Mouse (Mus musculus): Measurements from ENCODE around the gene Tmem131. TPM values are rescaled to one million over a fixed set of nuclear protein-coding genes. Genes with fewer than 3 reads are reported as not detected.

Tmem131 gene
- polyA plus RNA-seq, 1 experiment, result 20.5 TPM

GRCm38 (mm10) chr1:36745661-36746060 lies 197.8 kb downstream of the Tmem131 start:
- TF ChIP-seq CTCF (IDR thresholded peaks at IDR 0.05; ENCODE audit: insufficient read depth, low read length), result no peak
- TF ChIP-seq POLR2A (IDR thresholded peaks at IDR 0.05; ENCODE audit: borderline replicate concordance, extremely low read depth, low read depth, low read length), result no peak
- WGBS, result 66% methylated on average over 4 of the region's 4 CpGs
- H3K4me3 ChIP-seq (replicated peaks; ENCODE audit: extremely low read depth, low read depth, low read length), result no peak overlapping the region

GRCm38 (mm10) chr1:36744268-36744944 lies 199.1 kb downstream of the Tmem131 start:
- DNase-seq, result peak; percentile 65
- 15% methylated on average over 17 of the region's 17 CpGs for WGBS
- TF ChIP-seq CTCF (IDR thresholded peaks at IDR 0.05; ENCODE audit: insufficient read depth, low read length) (peak; percentile 89), POLR2A (IDR thresholded peaks at IDR 0.05; ENCODE audit: borderline replicate concordance, extremely low read depth, low read depth, low read length) (no peak)

More at GRCm38 (mm10) chr1:36745661-36746060, 197.8 kb downstream of the Tmem131 start:
- H3K4me1 ChIP-seq (ENCODE audit: control insufficient read depth, insufficient read depth, low read length), result no peaks in the 10 kb centered on the region
- DNase-seq, result no peak

DNA sequence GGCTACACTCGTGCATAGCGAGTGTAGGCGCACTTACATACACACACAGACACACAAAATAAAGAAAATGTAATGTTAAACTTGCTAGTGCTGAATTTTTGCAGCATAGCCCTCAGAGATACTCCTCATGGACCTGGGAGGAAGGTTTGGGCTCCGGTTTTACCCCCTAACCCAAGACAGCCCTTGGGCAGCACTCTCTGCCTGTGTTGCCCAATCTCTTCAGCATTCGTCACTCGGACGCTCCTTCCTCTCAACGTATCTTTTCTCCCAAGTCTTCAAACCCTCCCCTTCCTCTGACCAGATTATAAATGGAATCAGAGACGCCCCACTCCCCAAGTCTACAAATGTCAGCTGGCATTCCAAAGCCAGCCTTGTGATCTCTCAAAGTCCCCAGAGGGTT lies 200.4 kb downstream of the Tmem131 start:
- no peak for TF ChIP-seq CTCF (IDR thresholded peaks at IDR 0.05; ENCODE audit: insufficient read depth, low read length)
- no peak for TF ChIP-seq POLR2A (IDR thresholded peaks at IDR 0.05; ENCODE audit: borderline replicate concordance, extremely low read depth, low read depth, low read length)
- no peak overlapping the region for H3K4me3 ChIP-seq (replicated peaks; ENCODE audit: extremely low read depth, low read depth, low read length)
- DNase-seq, result no peak
- H3K4me1 ChIP-seq (ENCODE audit: control insufficient read depth, insufficient read depth, low read length), result no peaks in the 10 kb centered on the region
- WGBS, result 63% methylated on average over 9 of the region's 9 CpGs

More at GRCm38 (mm10) chr1:36744268-36744944, 199.1 kb downstream of the Tmem131 start:
- no peak overlapping the region for H3K4me3 ChIP-seq (replicated peaks; ENCODE audit: extremely low read depth, low read depth, low read length)
- H3K4me1 ChIP-seq (ENCODE audit: control insufficient read depth, insufficient read depth, low read length), result no peaks in the 10 kb centered on the region

Other genes starting within 250 kb of the Tmem131 start
- not detected in 2 replicates for gene 4933424G06Rik, start 233.5 kb downstream of the Tmem131 start, polyA plus RNA-seq (2012; rRNA removed)
- gene Actr1b, start 229.2 kb downstream of the Tmem131 start, polyA plus RNA-seq (2012; rRNA removed), result 107 and 111 TPM in 2 replicates
- gene Zap70, start 181.9 kb downstream of the Tmem131 start, polyA plus RNA-seq (2012; rRNA removed), result 10.9 and 12.9 TPM in 2 replicates
- gene Vwa3b, start 82.9 kb upstream of the Tmem131 start, polyA plus RNA-seq (2012; rRNA removed), result 1.9 and 2.4 TPM in 2 replicates